Mouse (Mus musculus) stomach, postnatal 0 days (tissue): ENCODE data around the gene Mcoln1.

ENCODE experiments used
- CTCF ChIP-seq: IDR thresholded peaks from 2 replicates; pipeline ENCODE4 v1.5.1; 2016; ENCODE audit warnings: antibody characterized with exemption, low read depth, mild to moderate bottlenecking, moderate library complexity
- EP300 ChIP-seq: optimal IDR thresholded peaks from 2 replicates; pipeline ENCODE3; 2016; ENCODE audit warnings: antibody characterized with exemption

DNA sequence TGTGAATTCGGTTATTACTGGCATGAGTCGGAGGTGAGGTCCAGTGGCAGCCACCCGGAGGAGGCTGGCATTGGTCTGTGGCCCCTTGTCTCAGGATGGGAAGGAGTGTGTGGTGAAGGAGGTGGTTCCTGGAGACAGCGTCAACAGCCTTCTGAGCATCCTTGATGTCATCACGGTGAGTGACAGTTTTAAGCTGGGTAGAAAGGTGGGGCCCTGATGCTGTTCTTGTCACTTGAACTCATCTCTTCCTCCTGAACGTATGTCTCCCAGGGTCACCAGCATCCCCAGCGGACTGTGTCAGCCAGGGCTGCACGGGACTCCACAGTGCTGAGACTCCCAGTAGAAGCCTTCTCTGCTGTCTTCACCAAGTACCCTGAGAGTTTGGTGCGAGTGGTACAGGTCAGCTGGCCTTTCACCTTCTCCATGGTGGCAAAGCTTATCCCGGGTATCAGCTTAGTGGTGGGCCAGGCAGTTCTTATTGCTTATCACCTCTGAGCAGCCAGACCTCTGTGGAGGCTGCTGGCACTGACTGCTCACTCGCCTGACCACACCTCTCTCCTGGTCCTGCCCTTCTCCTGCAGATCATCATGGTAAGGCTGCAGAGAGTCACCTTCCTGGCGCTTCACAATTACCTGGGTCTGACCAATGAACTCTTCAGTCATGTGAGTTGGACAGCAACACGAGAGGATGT, 21.9 kb downstream of the Mcoln1 start:
- no peak for TF ChIP-seq CTCF
- no peak for TF ChIP-seq EP300
